Mouse (Mus musculus) forebrain, postnatal 0 days (tissue): ENCODE measurements around the gene Nr2c2. TPM values are rescaled to one million over a fixed set of nuclear protein-coding genes. Genes with fewer than 3 reads are reported as not detected.
A peak's percentile ranks its signal among the peaks of the same experiment; 100 is the strongest.

Experiments
- ATAC-seq: fragments of 200-750 bp; cut with Nextera tagmentation; 2 replicates; pipeline ENCODE4 v1.8.0; 2017; ENCODE audit warnings: mild to moderate bottlenecking, moderate library complexity
- DNase-seq: peaks from one replicate; pipeline ENCODE4 v3.0.0-alpha.2; 2015
- H3K27ac ChIP-seq: fragments of 300-500 bp; sonication (generic); 2 replicates; pipeline ENCODE4 v1.5.1; 2014; ENCODE audit warnings: low read depth, mild to moderate bottlenecking, antibody characterized with exemption, low read length, moderate library complexity, mixed read lengths
- H3K27me3 ChIP-seq: fragments of 300-500 bp; sonication (generic); 2 replicates; pipeline ENCODE4 v1.6.1; 2014; ENCODE audit warnings: mild to moderate bottlenecking, low read length, mixed read lengths; ENCODE audit not compliant: insufficient read depth
- H3K36me3 ChIP-seq: fragments of 300-500 bp; sonication (generic); 2 replicates; pipeline ENCODE4 v1.6.1; 2014; ENCODE audit warnings: mild to moderate bottlenecking, moderate library complexity; ENCODE audit not compliant: insufficient read depth
- H3K4me1 ChIP-seq: fragments of 300-500 bp; sonication (generic); 2 replicates; pipeline ENCODE4 v1.6.1; 2014; ENCODE audit warnings: antibody characterized with exemption; ENCODE audit not compliant: insufficient read depth
- H3K4me2 ChIP-seq: fragments of 300-500 bp; sonication (generic); 2 replicates; pipeline ENCODE4 v1.6.1; 2014; ENCODE audit warnings: low read depth, mild to moderate bottlenecking, moderate library complexity
- H3K4me3 ChIP-seq: fragments of 300-500 bp; sonication (generic); 2 replicates; pipeline ENCODE4 v1.5.1; 2014; ENCODE audit warnings: low read depth, low read length, mixed read lengths
- H3K9ac ChIP-seq: fragments of 300-500 bp; sonication (generic); 2 replicates; pipeline ENCODE4 v1.6.1; 2014; ENCODE audit warnings: mild to moderate bottlenecking
- H3K9me3 ChIP-seq: fragments of 300-500 bp; sonication (generic); 2 replicates; pipeline ENCODE4 v1.6.1; 2016; ENCODE audit warnings: low read length
- CTCF ChIP-seq: sonication (generic); IDR thresholded peaks from 2 replicates; pipeline ENCODE4 v1.5.1; 2016; ENCODE audit warnings: antibody characterized with exemption, control low read depth, low read depth
- WGBS: fragments of 180-500 bp; shearing (Covaris S2); extraction: QIAGEN DNeasy Blood & Tissue Kit; methylation state at CpG from one replicate; pipeline ENCODE4 v1.1.7; 2014; 5-methylcytosine and 5-hydroxymethylcytosine counted together
- polyA plus RNA-seq: library from polyadenylated mRNA; unstranded; fragments of >200 nt; fragmentation: Nextera tagmentation; extraction: Ambion mirVana; gene quantifications from 2 replicates; pipeline ENCODE4 v1.2.1, GENCODE M21; 2015
- total RNA-seq: library from RNA; depleted of rRNA; stranded (reverse); fragments of >200 nt; gene quantifications from 2 replicates; pipeline ENCODE4 v1.2.3, GENCODE M21; 2014

Gene Nr2c2
- total and polyA plus RNA-seq, 2 experiments from 2014 or later = 32.6 to 78.9 TPM

DNA sequence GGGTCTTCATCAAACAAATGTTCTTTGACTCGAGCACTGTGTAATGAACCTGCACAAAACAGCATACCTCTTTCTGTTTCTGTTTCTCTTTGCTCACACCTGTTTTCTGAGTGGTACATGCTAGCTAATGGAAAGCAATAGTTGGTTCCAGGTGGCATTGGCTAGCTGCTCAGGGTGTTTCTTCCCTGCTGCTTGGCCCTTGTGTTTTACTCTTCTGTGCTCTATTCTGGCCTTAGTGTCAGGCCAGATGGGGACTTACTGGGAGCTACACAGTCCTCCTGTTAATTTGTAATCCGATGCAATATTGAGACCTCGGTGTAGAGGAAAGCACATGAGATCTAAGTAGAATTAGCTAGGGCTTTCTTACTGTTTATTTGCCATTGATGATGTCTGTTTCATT is 67.6 kb downstream of the Nr2c2 start:
- H3K4me3 ChIP-seq = no peak overlapping the region
- ATAC-seq (no peak), DNase-seq (no peak)
- H3K9me3 ChIP-seq = no peaks in the 10 kb centered on the region
- no peaks in the 10 kb centered on the region for H3K27me3 ChIP-seq
- no peak for TF ChIP-seq CTCF
- H3K4me2 ChIP-seq = no peak overlapping the region
- 91% methylated on average over 3 of the region's 3 CpGs for WGBS
- H3K4me1 ChIP-seq = no peaks in the 10 kb centered on the region
- no peak overlapping the region for H3K27ac ChIP-seq
- peaks cover 83% of the 10 kb centered on the region for H3K36me3 ChIP-seq
- H3K9ac ChIP-seq = no peak overlapping the region

- WGBS = 89% methylated on average over 1 of the region's 1 CpGs
- H3K4me1 ChIP-seq = no peaks in the 10 kb centered on the region
- DNase-seq (no peak), ATAC-seq (no peak)
- H3K27ac ChIP-seq = no peak overlapping the region
- TF ChIP-seq CTCF = no peak
- no peak overlapping the region for H3K4me3 ChIP-seq
- H3K27me3 ChIP-seq = no peaks in the 10 kb centered on the region
- H3K9ac ChIP-seq = no peak overlapping the region
- H3K4me2 ChIP-seq = no peak overlapping the region
- no peaks in the 10 kb centered on the region for H3K9me3 ChIP-seq
- peaks cover 86% of the 10 kb centered on the region for H3K36me3 ChIP-seq
Observed at GRCm38 (mm10) chr6:92162724-92163123, 71.5 kb downstream of the Nr2c2 start.

DNA sequence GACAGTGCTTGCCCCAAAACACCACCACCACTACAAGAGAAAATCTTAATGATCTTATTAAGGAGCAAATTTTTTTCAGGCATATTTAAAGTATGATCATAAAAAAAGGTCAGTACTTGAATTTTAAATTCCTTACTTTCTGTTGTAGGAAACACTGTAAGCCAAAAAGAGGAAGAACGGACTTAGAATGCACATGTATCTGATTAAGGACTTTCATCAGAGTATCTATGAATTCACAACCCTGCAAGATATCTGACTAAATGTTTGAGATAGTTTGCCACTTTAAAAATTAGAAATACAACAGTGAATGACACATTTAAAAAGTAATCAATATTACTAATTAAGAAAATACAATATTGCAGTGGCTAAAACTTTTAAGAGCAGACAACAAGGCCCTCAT is 85.3 kb downstream of the Nr2c2 start:
- 96% methylated on average over 1 of the region's 1 CpGs for WGBS
- peaks cover 52% of the 10 kb centered on the region for H3K36me3 ChIP-seq

DNA sequence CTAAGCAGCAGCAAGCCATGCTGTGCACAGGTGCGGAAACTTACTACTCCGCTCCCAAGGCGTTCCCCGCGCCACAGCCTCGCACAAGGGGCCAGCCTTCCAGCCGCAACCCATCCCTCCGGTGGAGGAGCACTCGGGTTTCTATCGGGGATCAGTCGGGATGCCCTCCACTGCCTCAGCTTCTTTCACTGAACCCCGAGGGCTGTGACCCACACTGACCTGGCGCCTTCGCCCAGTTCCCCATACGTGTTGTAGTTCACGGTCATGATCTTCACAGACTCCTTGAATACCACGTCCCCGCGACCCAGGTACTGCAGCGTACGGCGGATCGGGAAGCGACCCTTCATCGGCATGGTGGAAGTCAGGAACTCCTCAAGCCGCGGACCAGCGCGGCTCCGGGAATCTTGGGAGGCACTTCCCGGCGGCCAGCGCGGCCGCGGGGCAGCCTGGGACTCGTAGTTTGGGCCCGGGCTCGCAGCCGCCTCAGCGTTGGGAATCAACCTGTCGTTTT is 92.5 kb downstream of the Nr2c2 start, which contains the start of gene Mrps25:
Mrps25 (minus strand) TSS at position 413 of the 511 bp plus-strand sequence.
- under 1% methylated on average over 42 of the region's 42 CpGs for WGBS

More for the DNA sequence above, 85.3 kb downstream of the Nr2c2 start:
- no peak for TF ChIP-seq CTCF
- ATAC-seq (no peak), DNase-seq (no peak)
- Histone ChIP-seq H3K4me3 (no peak overlapping the region), H3K9me3 (no peaks in the 10 kb centered on the region), H3K27me3 (no peaks in the 10 kb centered on the region), H3K4me2 (no peak overlapping the region), H3K4me1 (no peaks in the 10 kb centered on the region), H3K9ac (no peak overlapping the region), H3K27ac (no peak overlapping the region)

DNA sequence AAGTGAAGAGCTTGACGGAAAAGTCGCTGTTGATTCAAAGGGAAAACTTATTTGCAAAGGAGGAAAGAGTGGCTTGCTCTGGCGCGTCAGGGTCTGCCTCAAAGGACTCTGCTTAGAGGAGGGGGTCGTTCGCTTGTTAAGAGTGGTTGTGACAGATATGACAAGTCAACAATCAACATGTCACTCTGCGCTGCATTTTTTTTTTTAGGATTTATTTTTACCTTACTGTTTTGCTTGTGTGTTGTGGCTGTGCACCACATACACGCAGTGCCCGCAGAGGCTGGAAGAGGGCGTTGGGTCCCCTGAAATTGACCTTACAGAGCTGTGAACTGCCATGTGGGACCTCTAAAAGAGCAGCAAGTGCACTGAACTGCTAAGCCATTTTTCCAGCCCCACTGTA is 93.0 kb downstream of the Nr2c2 start:
- H3K9ac ChIP-seq = peak overlapping the region; percentile 70
- H3K4me1 ChIP-seq = peaks cover 6% of the 10 kb centered on the region; the same call in 1 of the 2 replicates
- no peaks in the 10 kb centered on the region for H3K27me3 ChIP-seq
- DNase-seq (no peak), ATAC-seq (peak; percentile 76)
- WGBS = 2% methylated on average over 10 of the region's 10 CpGs
- H3K27ac ChIP-seq = peak overlapping the region; percentile 77
- H3K4me2 ChIP-seq = peak overlapping the region; percentile 61
- no peaks in the 10 kb centered on the region for H3K9me3 ChIP-seq
- peaks cover 27% of the 10 kb centered on the region for H3K36me3 ChIP-seq
- peak overlapping the region; percentile 87 for H3K4me3 ChIP-seq
- TF ChIP-seq CTCF = peak; percentile 31; the same call in 1 of the 2 replicates

More for the DNA sequence above, 92.5 kb downstream of the Nr2c2 start, which contains the start of gene Mrps25:
- DNase-seq (peak; percentile 87), ATAC-seq (peak; percentile 97)
- no peak for TF ChIP-seq CTCF
- H3K9ac ChIP-seq = peak within 1 kb of the TSS; percentile 70
- peak within 1 kb of the TSS; percentile 61 for H3K4me2 ChIP-seq
- H3K4me1 ChIP-seq = peaks cover 6% of the 10 kb centered on the region; the same call in 1 of the 2 replicates
- no peaks in the 10 kb centered on the region for H3K27me3 ChIP-seq
- peaks cover 24% of the 10 kb centered on the region for H3K36me3 ChIP-seq
- H3K27ac ChIP-seq = peak within 1 kb of the TSS; percentile 77
- H3K4me3 ChIP-seq = peak within 1 kb of the TSS; percentile 87
- no peaks in the 10 kb centered on the region for H3K9me3 ChIP-seq

GRCm38 (mm10) chr6:92199414-92199813 is 108.2 kb downstream of the Nr2c2 start:
- ATAC-seq (no peak), DNase-seq (no peak)
- H3K9ac ChIP-seq = no peak overlapping the region
- 93% methylated on average over 8 of the region's 8 CpGs for WGBS
- H3K4me3 ChIP-seq = no peak overlapping the region
- TF ChIP-seq CTCF = no peak
- peaks cover 64% of the 10 kb centered on the region for H3K36me3 ChIP-seq
- no peaks in the 10 kb centered on the region for H3K4me1 ChIP-seq
- H3K9me3 ChIP-seq = no peaks in the 10 kb centered on the region
- no peak overlapping the region for H3K4me2 ChIP-seq
- no peak overlapping the region for H3K27ac ChIP-seq
- H3K27me3 ChIP-seq = no peaks in the 10 kb centered on the region

DNA sequence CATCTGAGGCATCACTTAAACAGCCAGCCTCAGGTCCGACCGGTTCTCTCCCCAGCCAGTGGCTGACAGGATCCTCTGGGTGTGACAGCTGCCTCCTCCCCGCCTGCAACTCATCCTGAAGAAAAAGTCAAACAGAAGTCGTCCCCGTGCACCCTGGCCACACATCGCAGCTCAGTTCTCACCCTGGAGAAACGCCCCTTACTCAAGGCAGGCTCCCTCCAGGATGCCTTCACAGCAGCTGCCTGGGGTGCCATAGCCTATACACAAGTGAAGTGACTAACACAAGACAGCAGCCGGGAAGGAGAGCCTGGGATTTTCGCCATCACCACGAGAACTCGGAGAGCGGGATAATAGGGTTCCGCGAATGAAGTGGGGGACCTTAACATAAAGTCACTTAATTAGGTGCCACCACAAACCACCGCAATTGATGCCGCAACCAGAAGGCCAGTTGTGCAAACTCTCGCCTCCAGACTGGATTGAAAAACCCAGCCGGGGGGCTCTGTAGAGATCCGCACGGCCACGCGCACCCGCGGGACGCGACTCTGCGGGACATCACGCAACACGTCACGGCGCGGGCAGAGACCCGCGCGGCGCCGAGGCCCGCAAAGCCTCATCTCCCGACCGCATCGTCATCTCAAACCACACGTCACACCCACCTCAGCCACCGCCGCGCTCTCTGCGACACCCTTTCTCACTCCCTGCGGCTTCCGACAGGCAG is 123.0 kb downstream of the Nr2c2 start:
- Histone ChIP-seq H3K9ac (peak overlapping the region; percentile 82), H3K36me3 (peaks cover 17% of the 10 kb centered on the region), H3K4me2 (peak overlapping the region; percentile 87), H3K27me3 (no peaks in the 10 kb centered on the region), H3K4me3 (peak overlapping the region; percentile 89), H3K9me3 (no peaks in the 10 kb centered on the region), H3K27ac (peak overlapping the region; percentile 91), H3K4me1 (peaks cover 10% of the 10 kb centered on the region; the same call in 1 of the 2 replicates)
- DNase-seq (no peak), ATAC-seq (peak; percentile 86)
- TF ChIP-seq CTCF = no peak
- under 1% methylated on average over 48 of the region's 48 CpGs for WGBS
